Mouse (Mus musculus) cerebellum, adult 9-11 months (tissue): Measurements from ENCODE around the gene Hps4.
A peak's percentile ranks its signal among the peaks of the same experiment; 100 is the strongest.

Source experiments
- DNase-seq: peaks from one replicate; pipeline ENCODE4 v3.0.0; 2022

Hps4 gene

DNA sequence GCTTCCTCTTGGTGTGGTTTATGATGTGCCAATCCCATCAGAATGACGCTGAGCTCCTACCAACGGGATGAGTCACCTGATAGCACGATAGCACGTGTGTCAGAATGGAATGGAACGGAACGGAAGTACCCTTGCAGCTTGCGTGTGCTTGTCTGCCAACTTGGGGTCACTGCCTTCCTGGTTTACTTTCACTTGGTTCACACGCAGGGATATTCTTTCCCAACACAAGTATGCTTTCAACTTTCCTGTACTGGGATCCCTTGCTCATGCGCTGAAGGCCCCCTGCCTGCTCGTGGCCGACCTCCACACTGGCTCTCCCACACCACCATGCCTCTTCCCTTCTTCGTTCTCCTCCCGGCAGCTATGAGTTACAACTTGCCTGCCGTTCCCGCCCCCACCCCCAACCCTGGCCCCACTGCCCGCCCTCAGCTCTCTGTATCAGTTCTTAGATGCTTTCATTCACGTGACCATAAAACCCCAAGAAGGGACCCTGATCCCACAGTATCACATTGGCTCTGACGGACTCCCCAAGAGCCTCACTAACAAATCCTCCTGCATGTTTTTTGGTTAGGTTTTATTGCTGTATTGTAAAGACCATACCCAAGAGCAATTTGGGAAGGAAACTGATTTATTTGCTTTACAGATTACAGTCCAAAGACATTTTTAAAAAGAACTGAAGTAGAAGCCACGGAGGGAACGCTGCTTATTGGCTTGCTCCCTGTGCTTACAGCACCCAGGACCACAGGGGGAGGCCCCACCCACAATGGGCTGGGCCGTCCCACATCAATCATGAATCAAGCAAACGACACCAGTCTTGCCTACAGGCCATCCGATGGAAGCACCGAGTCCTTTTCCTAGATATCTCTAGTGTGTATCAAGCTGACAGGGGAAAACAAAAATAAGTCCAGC, 18.0 kb upstream of the Hps4 start:
- no peak for DNase-seq

DNA sequence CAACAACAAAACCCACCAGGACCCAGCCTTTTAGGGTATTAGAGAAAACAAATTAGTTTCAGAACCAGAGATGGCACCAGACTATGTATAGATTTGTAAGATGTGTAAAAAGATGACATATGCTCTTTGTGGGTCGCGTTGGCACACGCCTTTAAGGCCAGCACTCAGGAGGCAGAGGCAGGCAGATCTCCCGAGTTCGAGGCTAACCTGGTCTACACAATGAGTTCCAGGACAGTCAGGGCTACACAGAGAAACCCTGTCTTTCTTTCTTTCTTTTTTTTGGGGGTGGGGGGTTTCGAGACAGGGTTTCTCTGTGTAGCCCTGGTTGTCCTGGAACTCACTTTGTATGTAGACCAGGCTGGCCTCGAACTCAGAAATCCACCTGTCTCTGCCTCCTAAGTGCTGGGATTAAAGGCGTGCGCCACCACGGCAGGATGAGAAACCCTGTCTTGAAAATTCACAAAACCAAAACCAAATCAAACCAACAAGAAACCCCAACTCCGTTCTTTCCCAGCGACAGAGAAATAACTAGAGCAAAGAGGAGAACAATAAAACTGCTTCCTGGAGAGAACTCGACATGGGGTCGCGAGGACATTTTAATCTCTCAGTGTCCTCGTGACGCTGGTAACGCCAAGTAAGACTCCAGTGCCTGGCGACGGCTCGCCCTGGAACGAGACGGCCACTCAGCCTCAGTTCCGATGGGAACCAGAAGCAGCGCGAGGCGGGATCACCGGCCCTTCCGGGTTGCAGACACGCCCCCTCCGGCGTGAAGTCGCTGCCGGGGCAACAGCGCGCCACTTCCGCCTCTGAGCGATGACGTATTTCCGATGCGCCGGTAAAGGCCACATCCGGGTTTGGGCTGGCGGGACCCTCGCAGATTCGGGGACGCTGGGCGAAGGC, 17.1 kb upstream of the Hps4 start, which contains the start of gene Tfip11:
TSS of gene Tfip11 (plus strand) at position 813 of the 900 bp plus-strand sequence.
- peak; percentile 96 for DNase-seq

DNA sequence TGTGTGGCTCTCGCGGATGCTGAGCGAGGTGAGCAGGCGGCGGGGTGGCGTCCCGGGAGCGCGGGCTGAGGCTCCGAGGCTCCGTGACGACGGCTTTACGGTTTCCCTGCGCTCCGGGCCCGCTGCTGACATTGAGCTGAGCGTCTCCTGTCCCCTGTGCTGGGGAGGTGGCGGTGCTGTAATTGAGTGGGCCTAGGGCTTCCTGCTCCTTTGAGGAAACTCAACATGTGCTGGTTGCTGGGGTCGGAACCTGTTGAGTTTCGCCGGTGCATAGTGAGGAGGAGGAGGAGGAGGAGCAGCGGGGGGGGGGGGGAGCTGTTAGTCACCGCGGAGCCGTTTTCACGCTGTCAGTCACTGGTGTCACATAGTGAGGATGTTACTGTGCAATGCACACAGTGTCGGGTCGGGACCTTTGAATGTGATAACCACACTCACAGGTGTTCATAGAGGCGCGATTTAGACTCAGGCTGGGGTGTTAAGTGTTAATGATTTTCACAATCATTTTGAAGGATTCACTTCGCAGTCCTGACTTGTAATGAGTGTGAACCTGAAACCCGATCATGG, 16.4 kb upstream of the Hps4 start:
- DNase-seq, result no peak

DNA sequence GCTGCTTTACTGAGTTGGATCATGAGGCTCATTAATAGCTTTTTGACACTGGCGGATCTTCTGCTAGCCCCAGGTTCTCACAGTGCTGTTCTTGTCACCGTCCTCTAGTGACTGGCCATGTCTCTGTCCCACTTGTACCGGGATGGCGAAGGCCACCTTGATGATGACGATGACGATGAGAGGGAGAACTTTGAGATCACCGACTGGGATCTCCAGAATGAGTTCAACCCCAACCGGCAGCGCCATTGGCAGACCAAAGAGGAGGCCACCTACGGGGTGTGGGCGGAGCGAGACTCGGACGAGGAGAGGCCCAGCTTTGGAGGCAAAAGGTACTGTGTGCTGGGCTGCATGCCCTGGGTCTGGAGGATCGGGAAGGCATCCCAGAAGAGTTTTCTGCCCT, 15.0 kb upstream of the Hps4 start:
- no peak for DNase-seq

DNA sequence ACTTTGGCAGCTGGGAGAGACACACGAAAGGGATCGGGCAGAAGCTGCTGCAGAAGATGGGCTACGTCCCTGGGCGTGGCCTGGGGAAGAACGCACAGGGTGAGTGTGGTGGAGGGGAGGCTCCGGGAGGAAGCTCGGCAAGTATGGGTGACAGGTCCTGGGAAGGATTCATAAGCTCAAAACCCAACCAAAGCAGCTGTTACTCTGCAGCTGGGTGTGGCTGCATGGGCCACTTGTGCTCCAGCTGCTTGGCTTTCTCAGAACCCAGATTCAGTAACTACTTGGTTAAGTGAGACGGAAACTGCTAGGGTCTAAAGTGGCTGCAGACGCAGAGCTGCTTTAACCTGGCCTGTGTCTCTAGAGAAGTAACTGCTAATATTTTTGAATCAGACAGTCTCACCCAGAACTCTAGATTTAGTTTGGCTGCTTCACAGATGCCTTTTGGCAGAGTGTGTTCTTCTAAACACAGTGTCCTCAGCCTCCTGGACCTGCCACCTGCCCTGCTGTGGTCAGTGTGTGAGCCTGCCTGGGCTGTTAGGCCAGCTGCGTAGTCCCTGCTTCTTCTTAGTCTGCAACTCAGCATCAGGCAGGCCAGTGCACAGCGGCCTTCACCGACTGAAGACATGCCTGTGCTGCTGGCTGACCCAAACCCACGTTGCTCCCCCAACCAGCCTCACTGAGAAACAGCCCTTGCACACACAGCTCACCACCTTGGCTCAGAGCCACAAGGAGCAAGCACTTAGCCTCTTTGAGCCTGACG, 12.9 kb upstream of the Hps4 start:
- no peak for DNase-seq

DNA sequence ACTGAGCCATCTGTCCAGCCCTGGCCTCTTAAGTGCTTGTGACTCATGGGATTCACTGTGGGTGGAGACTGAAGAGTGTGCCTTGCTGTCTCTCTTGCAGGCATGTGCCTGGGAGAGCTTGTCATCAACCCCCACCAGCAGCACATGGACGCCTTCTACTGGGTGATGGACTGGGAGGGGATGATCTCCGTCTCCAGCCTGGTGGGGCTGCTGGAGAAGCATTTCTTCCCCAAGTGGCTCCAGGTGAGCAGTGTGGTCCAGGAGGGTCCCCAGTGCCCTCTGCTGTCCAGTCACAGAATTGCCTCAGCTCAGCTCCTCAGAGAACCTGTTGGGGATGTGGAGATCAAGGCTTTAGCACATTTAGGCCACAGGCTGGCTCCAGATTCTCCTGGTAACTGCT, 7.4 kb upstream of the Hps4 start:
- DNase-seq, result peak; percentile 50

DNA sequence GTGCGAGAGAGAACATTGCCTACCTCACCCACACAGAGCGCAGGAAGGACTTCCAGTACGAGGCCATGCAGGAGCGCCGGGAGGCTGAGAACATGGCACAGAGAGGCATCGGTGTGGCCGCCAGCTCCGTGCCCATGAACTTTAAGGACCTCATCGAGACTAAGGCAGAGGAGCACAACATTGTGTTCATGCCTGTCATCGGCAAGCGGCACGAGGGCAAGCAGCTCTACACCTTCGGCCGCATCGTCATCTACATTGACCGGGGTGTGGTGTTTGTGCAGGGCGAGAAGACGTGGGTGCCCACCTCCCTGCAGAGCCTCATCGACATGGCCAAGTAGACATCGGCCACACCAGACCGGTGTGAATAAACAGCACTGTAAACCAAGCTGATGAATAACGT, 5.9 kb upstream of the Hps4 start:
- DNase-seq, result no peak

DNA sequence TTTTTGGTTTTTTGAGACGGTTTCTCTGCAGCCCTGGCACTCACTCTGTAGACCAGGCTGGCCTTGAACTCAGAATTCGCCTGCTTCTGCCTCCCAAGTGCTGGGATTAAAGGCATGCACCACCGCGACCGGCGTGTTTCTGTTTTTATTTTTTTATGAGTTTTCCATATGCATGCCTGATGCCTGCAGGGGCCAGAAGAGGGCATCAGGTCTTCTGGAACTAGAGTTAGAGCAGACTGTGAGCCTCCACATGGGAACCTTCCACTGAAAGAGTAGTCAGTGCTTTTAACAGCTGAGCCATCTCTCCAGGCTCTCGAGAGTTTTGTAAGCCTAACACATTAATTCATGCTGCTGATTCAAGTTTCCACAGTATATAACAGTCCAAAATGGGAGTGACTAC, 3.7 kb upstream of the Hps4 start:
- no peak for DNase-seq

DNA sequence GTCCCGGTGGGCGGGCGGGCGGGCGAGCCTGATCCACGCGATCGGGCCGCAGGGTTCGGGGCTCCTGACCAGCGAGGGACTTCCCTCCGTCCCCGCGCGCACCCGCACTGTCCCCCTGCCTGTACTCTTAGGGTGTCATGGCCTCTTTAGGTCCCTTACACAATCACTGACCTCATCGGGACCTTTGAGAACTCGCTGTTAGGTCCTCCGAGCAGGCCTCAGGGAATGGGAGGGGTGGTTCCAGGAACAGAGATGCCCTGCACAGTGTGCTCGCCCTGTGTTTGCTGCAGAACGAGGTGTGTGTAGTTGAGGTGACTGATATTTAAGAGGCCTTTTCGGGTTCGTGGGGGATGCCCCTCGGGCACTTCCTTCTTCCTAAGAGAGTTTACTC, 317 bp downstream of the Hps4 start:
- DNase-seq, result no peak

DNA sequence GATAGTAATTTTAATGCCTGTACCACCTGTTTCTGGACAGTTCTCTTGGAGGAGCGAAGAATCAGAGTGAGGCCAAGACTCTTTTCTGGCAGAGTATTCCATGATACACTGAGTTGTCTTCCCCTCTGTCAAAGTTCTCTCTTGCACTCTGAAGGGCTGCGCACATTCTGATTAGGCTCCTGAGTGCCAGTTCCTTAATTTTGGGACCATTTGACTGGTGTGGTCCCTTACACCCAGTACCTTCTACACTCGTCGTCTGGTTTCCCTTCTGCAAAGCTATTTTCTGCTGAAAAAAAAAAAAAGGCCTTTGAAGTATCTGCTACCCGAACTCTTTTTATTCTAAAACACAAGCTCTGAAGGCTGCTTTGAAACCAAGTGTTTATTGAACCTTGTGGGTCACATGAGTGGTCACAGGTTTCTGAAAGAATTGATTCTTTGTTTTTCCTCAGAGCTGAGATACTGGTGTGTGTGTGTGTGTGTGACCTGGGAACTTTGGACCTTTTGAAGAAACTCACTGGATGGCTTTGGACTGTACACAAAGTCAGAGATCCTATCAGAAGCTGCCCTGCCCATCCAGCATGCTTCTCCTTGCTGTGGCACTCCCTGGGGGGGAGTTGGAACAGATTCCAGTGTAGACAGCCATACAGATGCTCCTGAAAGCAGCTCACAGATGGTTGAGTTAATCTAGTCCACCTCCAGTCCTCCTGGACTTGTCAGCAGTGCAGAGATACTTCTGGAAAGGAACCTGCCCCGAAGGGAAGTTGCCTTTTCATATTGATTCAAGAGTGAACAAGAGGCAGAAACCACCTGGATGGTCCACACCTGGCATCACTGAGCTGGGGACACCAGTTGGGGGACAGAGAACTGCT, 1.4 kb downstream of the Hps4 start:
- DNase-seq, result no peak

DNA sequence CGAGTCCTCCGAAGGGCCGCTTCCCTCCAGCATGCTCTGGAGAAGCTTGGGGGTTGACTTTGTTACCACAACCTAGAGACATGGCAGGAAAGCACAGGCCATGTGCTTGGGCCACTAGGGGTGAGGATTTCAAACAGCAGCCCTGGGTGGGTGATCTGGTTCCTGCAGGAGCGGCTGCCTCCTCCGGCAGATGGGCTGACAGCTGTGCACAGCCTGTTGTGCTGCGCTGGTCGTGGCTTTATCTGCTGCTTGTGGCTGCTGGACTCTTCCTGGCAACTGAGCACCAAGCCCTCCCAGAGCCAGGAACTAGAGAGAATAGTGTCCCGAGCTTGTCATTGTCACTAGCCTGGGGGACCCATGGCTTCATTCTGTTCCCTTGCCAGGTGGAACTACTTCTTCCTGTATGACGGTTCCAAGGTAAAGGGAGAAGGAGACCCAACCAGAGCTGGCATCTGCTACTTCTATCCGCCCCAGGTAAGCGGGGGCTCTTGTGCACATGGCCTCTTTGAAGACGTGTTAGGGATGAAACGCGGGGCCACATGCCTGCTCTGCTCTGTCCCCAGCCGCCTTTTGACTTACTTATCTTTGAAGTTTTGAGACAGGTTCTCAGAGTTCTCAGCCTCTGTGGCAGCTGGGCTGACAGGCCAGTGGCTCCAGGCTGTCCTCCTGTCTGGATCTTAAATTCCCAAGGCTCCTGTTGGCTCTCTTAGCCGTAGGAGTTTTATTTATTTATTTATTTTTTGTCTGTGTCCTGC, 3.5 kb downstream of the Hps4 start:
- DNase-seq, result no peak

DNA sequence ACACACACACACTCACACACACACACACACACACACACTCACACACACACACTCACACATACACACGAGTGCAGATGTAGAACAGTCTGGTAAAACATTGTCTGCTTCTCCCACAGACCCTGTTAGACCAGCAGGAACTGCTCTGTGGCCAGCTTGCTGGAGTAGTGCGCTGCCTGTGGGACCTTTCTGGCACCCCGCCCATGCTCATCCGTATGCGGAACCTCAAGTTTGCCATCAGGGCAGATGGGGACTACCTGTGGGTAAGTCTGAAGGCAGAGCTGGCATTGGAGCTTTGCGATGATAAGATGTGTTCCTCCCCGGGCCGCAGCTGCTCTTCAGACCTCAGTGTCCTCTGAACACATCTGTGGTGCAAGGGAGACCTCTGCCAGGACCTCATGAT, 6.3 kb downstream of the Hps4 start:
- DNase-seq, result no peak

DNA sequence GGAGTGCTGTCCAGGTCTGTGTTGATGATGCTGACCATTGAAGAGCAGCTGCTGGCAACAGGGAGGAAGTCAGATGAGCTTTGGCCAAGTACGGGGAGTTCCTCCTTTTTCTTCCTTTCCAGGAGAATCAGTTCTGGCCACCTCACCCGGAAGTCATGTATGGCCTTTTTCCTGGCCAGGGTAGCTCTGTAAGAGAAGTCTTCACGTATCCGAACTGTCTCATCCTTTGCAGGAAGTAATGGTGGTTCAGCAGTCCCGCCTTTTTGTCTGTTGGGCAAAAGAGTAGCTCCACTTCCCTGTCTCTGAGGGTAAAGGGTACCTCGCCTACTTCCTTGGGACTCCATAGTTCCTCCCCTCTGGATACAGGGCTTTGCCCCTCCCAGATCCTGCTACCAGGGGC, 12.6 kb downstream of the Hps4 start:
- no peak for DNase-seq

DNA sequence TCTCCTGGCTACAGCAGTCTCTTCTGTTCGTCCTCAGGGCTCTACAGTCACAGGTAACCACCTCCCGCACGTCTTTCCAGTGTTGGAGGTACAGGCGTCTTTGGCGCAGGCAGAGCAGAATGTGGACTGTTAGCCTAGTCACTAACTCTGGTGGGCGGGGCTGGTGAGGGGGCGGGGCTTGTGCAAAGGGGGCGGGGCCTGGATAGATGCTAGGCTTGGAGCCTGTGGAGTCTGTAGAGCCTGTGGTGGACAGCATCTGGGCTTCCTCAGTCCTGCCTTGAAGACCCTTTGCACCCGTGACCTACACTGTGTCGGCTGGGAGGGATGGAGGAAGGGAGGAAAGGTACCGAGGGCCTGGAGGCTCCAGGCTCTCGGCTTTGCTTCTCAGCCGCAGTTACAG, 13.0 kb downstream of the Hps4 start, which contains the start of gene Gm6583:
TSS of gene Gm6583 (minus strand) at position 124 of the 400 bp plus-strand sequence.
- DNase-seq, result no peak

DNA sequence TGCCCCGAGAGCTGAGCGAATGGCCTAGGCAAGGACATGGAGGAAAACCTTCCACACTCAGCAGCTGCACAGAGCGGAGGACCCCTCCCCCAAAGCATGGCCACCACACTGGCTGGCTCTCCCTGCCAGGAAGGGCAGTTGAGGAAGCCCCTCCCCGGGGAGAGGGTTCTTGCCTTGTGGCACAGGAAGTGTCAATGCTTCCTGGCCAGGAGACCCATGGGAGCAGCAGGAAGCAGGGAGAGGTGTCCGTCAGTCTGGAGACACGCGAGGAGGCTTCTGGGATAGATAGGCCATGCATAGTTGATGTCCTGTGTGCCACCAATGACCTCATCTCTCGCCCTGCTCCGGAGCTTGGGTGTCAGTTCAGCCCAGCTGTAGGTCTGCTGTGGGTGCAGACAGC, 13.4 kb downstream of the Hps4 start:
- DNase-seq, result no peak

DNA sequence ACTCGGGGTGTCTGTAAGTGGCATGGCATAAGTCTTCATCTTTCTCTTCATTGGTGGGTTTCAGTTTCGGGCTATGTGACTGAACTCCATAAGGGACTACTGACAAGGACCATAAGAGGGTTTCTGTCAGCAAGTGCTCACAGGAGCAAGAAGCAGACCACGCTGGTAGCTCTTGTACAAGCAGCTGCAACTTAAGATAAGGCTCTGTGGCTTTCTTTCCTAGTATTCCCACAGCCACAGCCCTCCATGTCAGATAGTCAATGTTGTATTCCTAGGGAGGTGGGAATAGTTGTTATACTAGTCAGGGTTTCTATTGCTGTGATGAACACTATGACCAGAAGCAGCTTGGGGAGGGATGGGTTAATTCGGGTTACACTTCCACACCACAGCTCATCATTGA, 16.6 kb downstream of the Hps4 start:
- DNase-seq, result no peak

DNA sequence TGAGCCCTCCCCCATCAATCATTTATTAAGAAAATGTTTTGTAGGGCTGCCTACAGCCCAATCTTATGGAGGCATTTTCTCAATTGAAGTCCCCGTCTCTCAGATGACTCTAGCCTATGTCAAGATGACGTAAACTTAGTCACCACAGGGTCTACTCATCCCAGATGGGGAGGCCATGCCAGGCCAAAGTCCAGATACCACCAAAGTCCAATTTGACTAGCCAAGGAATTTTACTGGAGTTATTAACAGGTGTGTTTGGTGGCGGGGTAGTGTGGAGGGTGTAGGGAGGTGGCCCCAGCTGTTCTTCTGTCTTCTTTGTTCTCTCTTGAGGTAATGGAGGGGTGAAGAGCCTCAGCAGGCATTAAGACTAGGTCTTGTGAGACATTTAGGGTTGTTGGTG, 17.2 kb downstream of the Hps4 start:
- DNase-seq, result no peak

DNA sequence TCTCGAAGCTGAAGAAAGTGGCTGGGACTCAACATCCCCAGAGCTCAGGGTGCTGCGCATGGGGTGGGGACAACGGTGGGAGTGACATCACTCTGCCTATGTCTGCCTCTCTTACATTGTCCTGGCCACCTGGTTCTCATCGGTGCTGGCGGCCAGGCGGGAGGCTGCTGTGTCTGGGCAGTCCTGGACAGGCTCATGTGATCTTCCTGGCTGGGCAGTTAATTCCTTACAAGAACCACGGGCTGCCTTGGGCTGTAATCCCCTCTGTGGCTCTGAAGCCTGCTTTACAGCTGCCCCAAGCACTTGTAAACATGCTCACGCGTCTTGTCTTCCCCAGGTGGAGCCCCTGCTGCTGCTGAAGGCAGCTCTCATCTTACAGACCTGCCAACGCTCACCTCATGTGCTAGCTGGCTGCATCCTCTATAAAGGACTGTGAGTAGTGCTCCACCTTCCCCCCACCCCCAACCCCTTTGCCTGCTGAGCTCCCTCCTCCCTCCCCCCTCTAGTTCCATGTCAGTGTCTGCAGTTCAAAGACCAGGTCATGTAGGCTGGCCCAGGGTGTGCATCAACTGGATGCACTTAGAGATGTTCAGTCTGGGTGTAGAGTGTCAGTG, 21.4 kb downstream of the Hps4 start:
- DNase-seq, result peak; percentile 16

DNA sequence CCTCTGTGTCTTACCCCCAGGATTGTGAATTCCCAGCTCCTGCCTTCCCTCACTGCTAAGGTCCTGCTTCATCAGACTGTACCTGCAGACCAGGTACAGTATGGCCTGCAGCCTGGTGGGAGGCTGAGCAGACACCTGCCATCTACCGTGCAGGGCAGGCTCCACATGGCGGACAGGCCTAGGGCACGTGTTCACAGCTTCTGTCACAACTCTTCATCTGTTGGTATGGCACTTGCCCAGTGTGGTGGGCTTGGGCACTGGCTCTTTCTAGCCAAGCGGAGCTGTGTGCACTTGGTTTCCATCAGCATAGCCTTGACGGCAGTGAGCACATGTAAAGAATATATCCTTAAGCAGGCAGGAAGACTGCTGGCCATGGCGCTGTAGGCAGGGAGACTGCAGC, 24.0 kb downstream of the Hps4 start:
- DNase-seq, result no peak

DNA sequence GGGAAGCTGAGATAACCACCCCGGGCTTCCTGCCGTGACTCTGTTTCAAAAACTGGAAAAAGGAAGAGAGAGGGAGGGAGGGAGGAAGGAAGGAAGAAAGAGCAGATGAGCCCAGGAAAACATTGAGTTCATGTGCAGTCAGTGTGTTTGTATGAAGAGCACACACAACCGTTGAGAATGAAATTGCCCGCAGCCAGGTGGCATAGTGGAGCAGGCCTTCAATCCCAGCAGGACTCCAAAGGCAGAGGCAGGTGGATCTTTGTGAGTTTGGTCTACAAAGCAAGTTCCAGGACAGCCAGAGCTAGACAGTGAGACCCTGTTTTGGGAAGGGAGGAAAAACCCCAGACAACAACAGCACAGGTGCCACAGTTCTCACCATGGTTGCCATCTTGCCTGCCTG, 24.5 kb downstream of the Hps4 start:
- DNase-seq, result peak; percentile 26
